Mouse (Mus musculus): Measurements from ENCODE around the gene Ugt1a1. TPM values are rescaled to one million over a fixed set of nuclear protein-coding genes. Genes with fewer than 3 reads are reported as not detected.

Gene Ugt1a1
- polyA plus RNA-seq, 1 experiment from 2014 or later: not detected

DNA sequence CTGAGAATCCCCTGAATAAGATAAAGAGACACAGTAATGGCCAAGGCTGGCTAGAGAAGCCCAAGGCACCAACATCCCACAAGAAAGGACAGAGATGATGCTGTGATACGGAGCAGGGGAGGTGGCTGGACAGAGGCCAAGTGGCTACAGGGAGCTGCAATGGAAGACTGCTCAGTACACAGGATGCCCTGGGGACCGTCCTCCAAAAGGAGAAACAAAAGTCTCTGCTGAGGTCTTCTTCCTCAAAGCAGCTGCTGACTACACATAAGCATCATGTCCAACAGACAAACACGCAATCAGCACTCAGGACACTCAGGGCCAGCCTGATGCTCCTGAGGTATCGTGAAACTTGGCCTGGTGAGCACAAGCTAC is 53.1 kb downstream of the Ugt1a1 start:
- no peak for ATAC-seq
- Histone ChIP-seq H3K9me3 (ENCODE audit: control insufficient read depth, low read length) (no peaks in the 10 kb centered on the region), H3K27ac (ENCODE audit: low read depth, low read length) (no peak overlapping the region), H3K36me3 (ENCODE audit: control insufficient read depth, insufficient read depth, low read length) (peaks cover 82% of the 10 kb centered on the region), H3K9ac (ENCODE audit: low read depth, low read length) (no peak overlapping the region), H3K27me3 (replicated peaks; ENCODE audit: control insufficient read depth, insufficient read depth, low read length) (no peaks in the 10 kb centered on the region), H3K4me2 (ENCODE audit: low read length) (no peak overlapping the region), H3K4me1 (ENCODE audit: control insufficient read depth, insufficient read depth, low read depth, low read length) (no peaks in the 10 kb centered on the region), H3K4me3 (ENCODE audit: low read length) (no peak overlapping the region)
- 77% methylated on average over 4 of the region's 4 CpGs for WGBS

DNA sequence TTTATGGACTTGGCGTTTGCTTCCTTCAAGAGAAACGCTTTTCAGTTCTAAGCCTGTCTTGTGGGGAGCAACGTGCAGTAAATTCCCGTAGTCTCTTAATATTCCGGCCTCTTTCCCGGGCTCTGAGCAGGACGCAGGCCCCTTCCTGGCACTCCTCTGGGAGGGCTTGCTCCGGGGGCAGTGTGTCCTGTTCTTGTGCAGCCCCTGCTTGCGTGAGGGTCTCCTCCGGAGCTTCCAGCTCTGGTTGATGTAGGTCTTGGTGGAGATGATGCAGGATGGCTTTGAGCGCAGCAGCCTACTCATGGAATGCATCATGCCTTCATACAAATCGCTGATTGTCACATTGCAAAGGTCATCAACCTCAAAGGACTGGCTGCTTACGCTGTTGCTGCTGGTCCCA is 54.4 kb downstream of the Ugt1a1 start:
- Histone ChIP-seq H3K4me3 (ENCODE audit: low read length) (no peak overlapping the region), H3K9ac (ENCODE audit: low read depth, low read length) (no peak overlapping the region), H3K4me2 (ENCODE audit: low read length) (no peak overlapping the region), H3K27me3 (replicated peaks; ENCODE audit: control insufficient read depth, insufficient read depth, low read length) (no peaks in the 10 kb centered on the region), H3K27ac (ENCODE audit: low read depth, low read length) (no peak overlapping the region), H3K9me3 (ENCODE audit: control insufficient read depth, low read length) (no peaks in the 10 kb centered on the region), H3K4me1 (ENCODE audit: control insufficient read depth, insufficient read depth, low read depth, low read length) (no peaks in the 10 kb centered on the region), H3K36me3 (ENCODE audit: control insufficient read depth, insufficient read depth, low read length) (peaks cover 84% of the 10 kb centered on the region)
- no peak for ATAC-seq
- 90% methylated on average over 13 of the region's 13 CpGs for WGBS

DNA sequence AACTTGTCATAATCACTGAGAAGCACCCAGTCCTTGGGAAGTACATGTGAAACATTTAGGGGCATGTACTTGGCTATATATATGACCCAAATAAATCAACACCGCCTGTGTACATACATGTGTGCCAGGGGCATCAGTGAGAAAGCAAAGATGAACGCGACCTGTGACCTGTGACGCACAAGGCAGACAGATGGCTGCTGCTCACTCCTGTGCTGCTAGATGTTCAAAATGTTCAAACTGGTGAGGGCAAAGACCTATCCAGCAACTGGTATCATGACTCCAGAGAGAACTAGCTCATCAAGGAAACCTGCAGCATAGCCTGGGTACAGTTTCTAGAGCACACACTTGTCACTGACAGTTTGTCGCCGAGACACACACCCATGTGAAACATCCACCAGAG is 55.7 kb downstream of the Ugt1a1 start:
- 91% methylated on average over 6 of the region's 6 CpGs for WGBS
- no peaks in the 10 kb centered on the region for H3K27me3 ChIP-seq (replicated peaks; ENCODE audit: control insufficient read depth, insufficient read depth, low read length)
- no peaks in the 10 kb centered on the region for H3K4me1 ChIP-seq (ENCODE audit: control insufficient read depth, insufficient read depth, low read depth, low read length)
- H3K4me3 ChIP-seq (ENCODE audit: low read length): no peak overlapping the region
- no peak overlapping the region for H3K4me2 ChIP-seq (ENCODE audit: low read length)
- H3K9ac ChIP-seq (ENCODE audit: low read depth, low read length): no peak overlapping the region
- H3K9me3 ChIP-seq (ENCODE audit: control insufficient read depth, low read length): no peaks in the 10 kb centered on the region
- no peak for ATAC-seq
- H3K27ac ChIP-seq (ENCODE audit: low read depth, low read length): no peak overlapping the region
- peaks cover 76% of the 10 kb centered on the region for H3K36me3 ChIP-seq (ENCODE audit: control insufficient read depth, insufficient read depth, low read length)

DNA sequence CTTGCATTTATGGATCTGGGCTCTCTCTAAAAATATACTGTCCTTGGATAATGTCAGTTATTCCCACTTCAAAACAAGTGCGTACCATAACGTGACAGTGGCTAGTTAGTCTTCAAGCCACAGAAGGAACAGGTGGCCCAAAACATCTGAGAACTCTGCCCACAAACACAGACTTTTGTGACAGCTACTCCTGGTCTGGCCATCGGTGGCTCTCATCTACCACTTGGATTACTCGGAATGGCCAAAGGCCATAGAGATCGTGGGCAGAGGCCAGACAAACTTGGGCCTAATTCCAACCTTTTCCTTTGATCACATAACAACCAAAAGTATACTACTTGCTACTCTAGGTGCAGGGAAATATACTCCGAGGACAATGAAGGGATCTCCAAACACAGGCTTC is 56.3 kb downstream of the Ugt1a1 start:
- H3K27me3 ChIP-seq (replicated peaks; ENCODE audit: control insufficient read depth, insufficient read depth, low read length): no peaks in the 10 kb centered on the region
- H3K4me3 ChIP-seq (ENCODE audit: low read length): no peak overlapping the region
- H3K4me1 ChIP-seq (ENCODE audit: control insufficient read depth, insufficient read depth, low read depth, low read length): no peaks in the 10 kb centered on the region
- H3K9ac ChIP-seq (ENCODE audit: low read depth, low read length): no peak overlapping the region
- no peak for ATAC-seq
- no peak overlapping the region for H3K4me2 ChIP-seq (ENCODE audit: low read length)
- H3K27ac ChIP-seq (ENCODE audit: low read depth, low read length): no peak overlapping the region
- 88% methylated on average over 6 of the region's 6 CpGs for WGBS
- H3K9me3 ChIP-seq (ENCODE audit: control insufficient read depth, low read length): no peaks in the 10 kb centered on the region
- peaks cover 74% of the 10 kb centered on the region for H3K36me3 ChIP-seq (ENCODE audit: control insufficient read depth, insufficient read depth, low read length)

Other genes with a start within 250 kb of the Ugt1a1 start
- 17.8 and 20.0 TPM in 2 replicates for gene Usp40, start 203.4 kb upstream of the Ugt1a1 start, polyA plus RNA-seq (2015; fragmentation: Nextera tagmentation; extraction: Ambion mirVana)
- not detected in 2 replicates for gene Ugt1a10, start 156.6 kb upstream of the Ugt1a1 start, polyA plus RNA-seq (2015; fragmentation: Nextera tagmentation; extraction: Ambion mirVana)
- gene Ugt1a9, start 141.2 kb upstream of the Ugt1a1 start, polyA plus RNA-seq (2015; fragmentation: Nextera tagmentation; extraction: Ambion mirVana): not detected in 2 replicates
- gene Ugt1a8, start 124.1 kb upstream of the Ugt1a1 start, polyA plus RNA-seq (2015; fragmentation: Nextera tagmentation; extraction: Ambion mirVana): not detected in 2 replicates
- gene Ugt1a7c, start 116.9 kb upstream of the Ugt1a1 start, polyA plus RNA-seq (2015; fragmentation: Nextera tagmentation; extraction: Ambion mirVana): 1.7 and 1.9 TPM in 2 replicates
- 3.4 and 4.0 TPM in 2 replicates for gene Ugt1a6b, start 108.7 kb upstream of the Ugt1a1 start, polyA plus RNA-seq (2015; fragmentation: Nextera tagmentation; extraction: Ambion mirVana)
- gene Ugt1a6a, start 77.2 kb upstream of the Ugt1a1 start, polyA plus RNA-seq (2015; fragmentation: Nextera tagmentation; extraction: Ambion mirVana): 3.6 and 5.6 TPM in 2 replicates
- gene Ugt1a5, start 45.9 kb upstream of the Ugt1a1 start, polyA plus RNA-seq (2015; fragmentation: Nextera tagmentation; extraction: Ambion mirVana): not detected in 2 replicates
- gene Ugt1a2, start 11.4 kb upstream of the Ugt1a1 start, polyA plus RNA-seq (2015; fragmentation: Nextera tagmentation; extraction: Ambion mirVana): 0.07 TPM in 1 of 2 replicates, not detected in the other
- gene Dnajb3, start 6.2 kb upstream of the Ugt1a1 start, polyA plus RNA-seq (2015; fragmentation: Nextera tagmentation; extraction: Ambion mirVana): 11.6 and 12.1 TPM in 2 replicates
- 0.45 and 0.54 TPM in 2 replicates for gene Mroh2a, start 15.0 kb downstream of the Ugt1a1 start, polyA plus RNA-seq (2015; fragmentation: Nextera tagmentation; extraction: Ambion mirVana)
- gene Hjurp, start 65.7 kb downstream of the Ugt1a1 start, polyA plus RNA-seq (2015; fragmentation: Nextera tagmentation; extraction: Ambion mirVana): 66.4 and 80.3 TPM in 2 replicates
- 0.10 and 0.14 TPM in 2 replicates for gene Trpm8, start 65.7 kb downstream of the Ugt1a1 start, polyA plus RNA-seq (2015; fragmentation: Nextera tagmentation; extraction: Ambion mirVana)
- gene Spp2, start 195.0 kb downstream of the Ugt1a1 start, polyA plus RNA-seq (2015; fragmentation: Nextera tagmentation; extraction: Ambion mirVana): 0.28 TPM in 1 of 2 replicates, not detected in the other

Measured in hindbrain, embryonic 16.5 days (tissue).